Mouse (Mus musculus): ENCODE data around the gene Cdr2. TPM values are rescaled to one million over a fixed set of nuclear protein-coding genes. Genes with fewer than 3 reads are reported as not detected.

The Cdr2 gene
- polyA plus RNA-seq, 1 experiment from 2014 or later, result 8.4 TPM

- Histone ChIP-seq H3K4me1 (ENCODE audit: insufficient read depth, low read depth, low read length) (no peaks in the 10 kb centered on the region), H3K36me3 (ENCODE audit: insufficient read depth, low read length) (peaks cover 29% of the 10 kb centered on the region), H3K9ac (replicated peaks; ENCODE audit: low read depth) (no peak overlapping the region), H3K27ac (ENCODE audit: low read length) (no peak overlapping the region), H3K9me3 (ENCODE audit: low read length) (no peaks in the 10 kb centered on the region), H3K4me2 (replicated peaks; ENCODE audit: low read depth, low read length) (no peak overlapping the region), H3K27me3 (replicated peaks; ENCODE audit: insufficient read depth, low read length) (no peaks in the 10 kb centered on the region), H3K4me3 (ENCODE audit: low read depth, low read length) (no peak overlapping the region)
- no peak for DNase-seq (ENCODE audit: low spot score)
- WGBS, result 83% methylated on average over 4 of the region's 4 CpGs
- ATAC-seq, result no peak
- TF ChIP-seq CTCF (IDR thresholded peaks at IDR 0.05) (no peak), EP300 (IDR thresholded peaks at IDR 0.05) (no peak)
These were observed 45.6 kb downstream of the Cdr2 start for GRCm38 (mm10) chr7:120936522-120936921.

GRCm38 (mm10) chr7:120934716-120935115 lies 47.4 kb downstream of the Cdr2 start:
- Histone ChIP-seq H3K4me3 (ENCODE audit: low read depth, low read length) (no peak overlapping the region), H3K9ac (replicated peaks; ENCODE audit: low read depth) (no peak overlapping the region), H3K27ac (ENCODE audit: low read length) (no peak overlapping the region), H3K9me3 (ENCODE audit: low read length) (no peaks in the 10 kb centered on the region), H3K4me2 (replicated peaks; ENCODE audit: low read depth, low read length) (no peak overlapping the region), H3K36me3 (ENCODE audit: insufficient read depth, low read length) (peaks cover 16% of the 10 kb centered on the region), H3K27me3 (replicated peaks; ENCODE audit: insufficient read depth, low read length) (no peaks in the 10 kb centered on the region), H3K4me1 (ENCODE audit: insufficient read depth, low read depth, low read length) (no peaks in the 10 kb centered on the region)
- DNase-seq (ENCODE audit: low spot score) (peak; percentile 81), ATAC-seq (peak; percentile 67)
- 30% methylated on average over 5 of the region's 5 CpGs for WGBS
- no peak for TF ChIP-seq EP300 (IDR thresholded peaks at IDR 0.05)
- TF ChIP-seq CTCF (IDR thresholded peaks at IDR 0.05), result peak; percentile 93

- no peak for TF ChIP-seq CTCF (IDR thresholded peaks at IDR 0.05)
- no peak for TF ChIP-seq EP300 (IDR thresholded peaks at IDR 0.05)
- Histone ChIP-seq H3K4me3 (ENCODE audit: low read depth, low read length) (no peak overlapping the region), H3K9me3 (ENCODE audit: low read length) (no peaks in the 10 kb centered on the region), H3K4me2 (replicated peaks; ENCODE audit: low read depth, low read length) (no peak overlapping the region), H3K27ac (ENCODE audit: low read length) (no peak overlapping the region), H3K4me1 (ENCODE audit: insufficient read depth, low read depth, low read length) (no peaks in the 10 kb centered on the region), H3K36me3 (ENCODE audit: insufficient read depth, low read length) (0 out of 2 replicates have a peak, but pooled peaks cover 6% of the 10 kb centered on the region), H3K9ac (replicated peaks; ENCODE audit: low read depth) (no peak overlapping the region), H3K27me3 (replicated peaks; ENCODE audit: insufficient read depth, low read length) (no peaks in the 10 kb centered on the region)
- WGBS, result 84% methylated on average over 4 of the region's 5 CpGs
- ATAC-seq (no peak), DNase-seq (ENCODE audit: low spot score) (no peak)
These were observed 48.4 kb downstream of the Cdr2 start for GRCm38 (mm10) chr7:120933680-120934195.

GRCm38 (mm10) chr7:120933110-120933509 lies 49.0 kb downstream of the Cdr2 start:
- H3K27me3 ChIP-seq (replicated peaks; ENCODE audit: insufficient read depth, low read length), result no peaks in the 10 kb centered on the region
- WGBS, result 94% methylated on average over 7 of the region's 7 CpGs
- H3K36me3 ChIP-seq (ENCODE audit: insufficient read depth, low read length), result peaks cover 9% of the 10 kb centered on the region; the same call in 1 of the 2 replicates
- H3K4me3 ChIP-seq (ENCODE audit: low read depth, low read length), result no peak overlapping the region
- no peak overlapping the region for H3K4me2 ChIP-seq (replicated peaks; ENCODE audit: low read depth, low read length)
- no peak for DNase-seq (ENCODE audit: low spot score)
- no peak overlapping the region for H3K9ac ChIP-seq (replicated peaks; ENCODE audit: low read depth)
- H3K4me1 ChIP-seq (ENCODE audit: insufficient read depth, low read depth, low read length), result no peaks in the 10 kb centered on the region
- ATAC-seq, result no peak
- H3K9me3 ChIP-seq (ENCODE audit: low read length), result no peaks in the 10 kb centered on the region
- no peak overlapping the region for H3K27ac ChIP-seq (ENCODE audit: low read length)
- no peak for TF ChIP-seq EP300 (IDR thresholded peaks at IDR 0.05)
- TF ChIP-seq CTCF (IDR thresholded peaks at IDR 0.05), result no peak

- WGBS, result 6% methylated on average over 10 of the region's 10 CpGs
- ATAC-seq, result peak; percentile 35
These were observed 63.6 kb downstream of the Cdr2 start for GRCm38 (mm10) chr7:120918526-120918962.

GRCm38 (mm10) chr7:120917592-120918461 lies 64.3 kb downstream of the Cdr2 start, which contains the start of gene Polr3e:
Gene Polr3e (plus strand): TSS chr7:120917744.
- Histone ChIP-seq H3K4me2 (replicated peaks; ENCODE audit: low read depth, low read length) (peak within 1 kb of the TSS; percentile 93), H3K27me3 (replicated peaks; ENCODE audit: insufficient read depth, low read length) (no peaks in the 10 kb centered on the region), H3K4me1 (ENCODE audit: insufficient read depth, low read depth, low read length) (no peaks in the 10 kb centered on the region), H3K27ac (ENCODE audit: low read length) (peak within 1 kb of the TSS; percentile 85), H3K4me3 (ENCODE audit: low read depth, low read length) (peak within 1 kb of the TSS; percentile 88), H3K9ac (replicated peaks; ENCODE audit: low read depth) (peak within 1 kb of the TSS; percentile 76), H3K9me3 (ENCODE audit: low read length) (no peaks in the 10 kb centered on the region), H3K36me3 (ENCODE audit: insufficient read depth, low read length) (no peaks in the 10 kb centered on the region)
- WGBS, result under 1% methylated on average over 93 of the region's 102 CpGs
- DNase-seq (ENCODE audit: low spot score) (peak; percentile 97), ATAC-seq (peak; percentile 97)
- peak; percentile 95 for TF ChIP-seq CTCF (IDR thresholded peaks at IDR 0.05)
- no peak for TF ChIP-seq EP300 (IDR thresholded peaks at IDR 0.05)

More at GRCm38 (mm10) chr7:120918526-120918962, 63.6 kb downstream of the Cdr2 start:
- no peak for TF ChIP-seq CTCF (IDR thresholded peaks at IDR 0.05)
- TF ChIP-seq EP300 (IDR thresholded peaks at IDR 0.05), result peak; percentile 29; the same call in 1 of the 2 replicates
- Histone ChIP-seq H3K4me2 (replicated peaks; ENCODE audit: low read depth, low read length) (peak overlapping the region; percentile 93), H3K27ac (ENCODE audit: low read length) (peak overlapping the region; percentile 85), H3K9me3 (ENCODE audit: low read length) (no peaks in the 10 kb centered on the region), H3K36me3 (ENCODE audit: insufficient read depth, low read length) (no peaks in the 10 kb centered on the region), H3K9ac (replicated peaks; ENCODE audit: low read depth) (peak overlapping the region; percentile 76), H3K4me1 (ENCODE audit: insufficient read depth, low read depth, low read length) (no peaks in the 10 kb centered on the region), H3K27me3 (replicated peaks; ENCODE audit: insufficient read depth, low read length) (no peaks in the 10 kb centered on the region), H3K4me3 (ENCODE audit: low read depth, low read length) (peak overlapping the region; percentile 88)
- DNase-seq (ENCODE audit: low spot score), result peak; percentile 83

All from lung, postnatal 0 days (tissue).